Mouse (Mus musculus): ENCODE results near the gene Glrx.
"Not testable (repeated sequence)": the region's sequence is repeated elsewhere in the genome, so short reads cannot be mapped to it uniquely, and the experiment has no call there.

Glrx gene
- long read RNA-seq, experiment 1, transcript Glrx-201 (3 exons, 1,345 nt): major isoform, 27 of 31 reads
- long read RNA-seq, experiment 1, partial matches to known transcripts: 0 of 31 reads
- long read RNA-seq, experiment 1, other reads (novel, unspliced or antisense): 4 of 31 reads
- long read RNA-seq, experiment 2, transcript Glrx-201 (3 exons, 1,345 nt): major isoform, 16 of 17 reads
- long read RNA-seq, experiment 2, partial matches to known transcripts: 0 of 17 reads
- long read RNA-seq, experiment 2, other reads (novel, unspliced or antisense): 1 of 17 reads

GRCm38 (mm10) chr13:75839719-75840481, at the start of gene Glrx:
Glrx (plus strand) TSS chr13:75839868.
- intact Hi-C loops (cut with DNase I): loop anchor here (5.0 kb wide), 1 partner anchor 133 kb away; the partner anchor contains the start of gene Ell2

GRCm38 (mm10) chr13:75790550-75791205, 49.0 kb upstream of the Glrx start:
- intact Hi-C loops (cut with DNase I): loop anchor here (10.0 kb wide), 1 partner anchor 196 kb away; no protein-coding TSS in a partner anchor

GRCm38 (mm10) chr13:75793863-75794629, 45.6 kb upstream of the Glrx start:
- intact Hi-C loops (cut with DNase I): loop anchor here (10.0 kb wide), 1 partner anchor 199 kb away; no protein-coding TSS in a partner anchor

- intact Hi-C loops (cut with DNase I): loop anchor here (2.0 to 10.0 kb wide), 4 partner anchors 80 to 571 kb away; partner anchors contain the start of gene Ell2
Measured at GRCm38 (mm10) chr13:75797369-75798141, 42.1 kb upstream of the Glrx start.

- intact Hi-C loops (cut with DNase I): loop anchor here (2.0 to 10.0 kb wide), 4 partner anchors 79 to 572 kb away; partner anchors contain the start of gene Ell2
Measured at GRCm38 (mm10) chr13:75798413-75799302, 41.0 kb upstream of the Glrx start.

- intact Hi-C loops (cut with DNase I): loop anchor here (2.0 to 10.0 kb wide), 4 partner anchors 78 to 573 kb away; partner anchors contain the start of gene Ell2
Measured at GRCm38 (mm10) chr13:75799421-75799820, 40.2 kb upstream of the Glrx start.

GRCm38 (mm10) chr13:75807969-75808368, 31.7 kb upstream of the Glrx start:
- intact Hi-C loops (cut with DNase I): no loop called here

GRCm38 (mm10) chr13:75809957-75810356, 29.7 kb upstream of the Glrx start:
- intact Hi-C loops (cut with DNase I): no loop called here

GRCm38 (mm10) chr13:75817183-75817582, 22.5 kb upstream of the Glrx start:
- intact Hi-C loops (cut with DNase I): no loop called here

GRCm38 (mm10) chr13:75818486-75818885, 21.2 kb upstream of the Glrx start:
- intact Hi-C loops (cut with DNase I): no loop called here

GRCm38 (mm10) chr13:75818945-75819706, 20.5 kb upstream of the Glrx start:
- intact Hi-C loops (cut with DNase I): no loop called here

- intact Hi-C loops (cut with DNase I): no loop called here
Measured at GRCm38 (mm10) chr13:75819898-75820297, 19.8 kb upstream of the Glrx start.

GRCm38 (mm10) chr13:75822366-75822765, 17.3 kb upstream of the Glrx start:
- intact Hi-C loops (cut with DNase I): not testable (repeated sequence)

- intact Hi-C loops (cut with DNase I): no loop called here
Measured at GRCm38 (mm10) chr13:75823201-75823600, 16.5 kb upstream of the Glrx start.

- intact Hi-C loops (cut with DNase I): no loop called here
Measured at GRCm38 (mm10) chr13:75824611-75825319, 14.9 kb upstream of the Glrx start.

GRCm38 (mm10) chr13:75825388-75825787, 14.3 kb upstream of the Glrx start:
- intact Hi-C loops (cut with DNase I): no loop called here

GRCm38 (mm10) chr13:75830708-75831107, 9.0 kb upstream of the Glrx start:
- intact Hi-C loops (cut with DNase I): no loop called here

GRCm38 (mm10) chr13:75831710-75832109, 8.0 kb upstream of the Glrx start:
- intact Hi-C loops (cut with DNase I): no loop called here
